Mouse (Mus musculus): ENCODE data around the gene Wt1.

Gene Wt1

DNA sequence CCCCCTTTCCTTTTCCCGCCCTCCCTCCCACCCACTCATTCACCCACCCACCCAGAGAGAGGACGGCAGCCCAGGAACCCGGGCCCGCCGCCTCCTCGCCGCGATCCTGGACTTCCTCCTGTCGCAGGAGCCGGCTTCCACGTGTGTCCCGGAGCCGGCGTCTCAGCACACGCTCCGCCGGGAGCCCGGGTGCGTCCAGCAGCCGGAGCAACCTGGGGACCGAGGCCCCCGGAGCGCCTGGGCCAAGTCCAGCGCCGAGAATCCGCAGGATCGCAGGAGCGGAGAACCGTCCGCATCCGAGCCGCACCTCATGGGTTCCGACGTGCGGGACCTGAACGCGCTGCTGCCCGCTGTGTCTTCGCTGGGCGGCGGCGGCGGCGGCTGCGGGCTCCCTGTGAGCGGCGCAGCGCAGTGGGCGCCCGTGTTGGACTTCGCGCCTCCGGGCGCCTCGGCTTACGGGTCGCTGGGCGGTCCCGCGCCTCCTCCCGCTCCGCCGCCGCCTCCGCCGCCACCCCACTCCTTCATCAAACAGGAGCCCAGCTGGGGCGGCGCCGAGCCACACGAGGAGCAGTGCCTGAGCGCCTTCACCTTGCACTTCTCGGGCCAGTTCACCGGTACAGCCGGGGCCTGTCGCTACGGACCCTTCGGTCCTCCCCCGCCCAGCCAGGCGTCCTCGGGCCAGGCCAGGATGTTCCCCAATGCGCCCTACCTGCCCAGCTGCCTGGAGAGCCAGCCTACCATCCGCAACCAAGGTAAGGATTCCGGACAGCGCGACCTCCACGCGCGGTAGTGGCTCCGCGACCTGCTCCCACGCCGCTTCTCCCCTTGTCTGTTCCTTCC, 582 bp downstream of the Wt1 start:
- DNase-seq (ENCODE audit: low spot score in 2 of 2) = no peak

- no peak for DNase-seq (ENCODE audit: low spot score in 2 of 2)
Measured at GRCm38 (mm10) chr2:105127531-105128480, 1.5 kb downstream of the Wt1 start.

DNA sequence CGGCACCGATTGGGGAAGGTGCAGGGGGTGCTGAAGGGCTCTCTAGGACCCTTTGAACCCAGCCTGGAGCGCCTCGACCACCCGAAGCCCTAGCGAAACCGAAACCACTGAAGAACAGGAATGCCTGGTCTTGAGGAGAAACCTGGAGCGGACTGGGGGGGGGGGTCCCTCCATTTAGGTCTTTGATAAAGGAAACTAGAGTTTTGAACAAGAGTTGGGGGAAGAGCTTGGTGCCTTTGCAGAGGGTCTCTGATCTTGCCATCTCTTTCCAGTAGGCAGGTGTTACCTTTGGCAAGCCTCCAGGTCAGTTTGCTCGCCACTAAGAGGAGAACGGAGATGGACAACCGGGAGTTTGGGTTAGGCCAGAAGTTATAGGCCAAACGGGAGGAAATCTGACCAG, 2.2 kb downstream of the Wt1 start:
- DNase-seq (ENCODE audit: low spot score in 2 of 2) = no peak

DNA sequence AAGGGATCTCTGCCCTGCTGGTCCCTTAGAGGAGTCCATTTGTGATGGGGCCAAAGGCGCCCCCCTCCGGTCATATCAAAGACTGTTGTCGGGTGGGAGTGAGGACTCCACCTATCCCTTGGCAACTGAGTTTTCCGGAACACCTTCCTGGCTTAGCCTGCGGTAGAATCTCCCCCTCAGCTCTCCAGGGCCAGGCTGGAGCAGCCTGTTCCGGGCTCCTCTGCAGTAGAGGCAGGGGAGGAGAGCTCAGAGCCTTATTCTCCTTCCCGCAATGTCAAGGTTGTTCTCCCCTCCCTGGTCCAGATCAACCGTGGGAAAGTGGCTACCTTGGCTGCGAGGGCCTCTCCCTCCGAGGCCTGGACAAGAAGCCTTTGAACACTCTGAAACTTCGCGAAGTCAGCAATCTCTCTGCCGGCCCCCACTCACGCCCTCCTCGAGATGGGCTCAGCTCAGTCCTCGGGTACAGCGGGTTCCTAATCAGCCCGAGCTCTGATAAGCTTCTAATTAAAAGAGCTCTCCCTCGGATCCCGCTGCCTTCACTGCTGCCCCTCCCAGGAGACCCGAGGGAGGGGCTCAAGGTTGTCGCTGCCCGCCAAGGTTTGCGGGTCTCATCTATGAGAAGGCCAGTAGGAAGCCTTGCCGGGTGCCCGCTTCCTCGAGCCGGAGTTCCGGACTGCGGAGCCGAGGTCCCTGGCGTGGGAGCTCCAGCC, 4.2 kb downstream of the Wt1 start:
- DNase-seq (ENCODE audit: low spot score in 2 of 2) = no peak

DNA sequence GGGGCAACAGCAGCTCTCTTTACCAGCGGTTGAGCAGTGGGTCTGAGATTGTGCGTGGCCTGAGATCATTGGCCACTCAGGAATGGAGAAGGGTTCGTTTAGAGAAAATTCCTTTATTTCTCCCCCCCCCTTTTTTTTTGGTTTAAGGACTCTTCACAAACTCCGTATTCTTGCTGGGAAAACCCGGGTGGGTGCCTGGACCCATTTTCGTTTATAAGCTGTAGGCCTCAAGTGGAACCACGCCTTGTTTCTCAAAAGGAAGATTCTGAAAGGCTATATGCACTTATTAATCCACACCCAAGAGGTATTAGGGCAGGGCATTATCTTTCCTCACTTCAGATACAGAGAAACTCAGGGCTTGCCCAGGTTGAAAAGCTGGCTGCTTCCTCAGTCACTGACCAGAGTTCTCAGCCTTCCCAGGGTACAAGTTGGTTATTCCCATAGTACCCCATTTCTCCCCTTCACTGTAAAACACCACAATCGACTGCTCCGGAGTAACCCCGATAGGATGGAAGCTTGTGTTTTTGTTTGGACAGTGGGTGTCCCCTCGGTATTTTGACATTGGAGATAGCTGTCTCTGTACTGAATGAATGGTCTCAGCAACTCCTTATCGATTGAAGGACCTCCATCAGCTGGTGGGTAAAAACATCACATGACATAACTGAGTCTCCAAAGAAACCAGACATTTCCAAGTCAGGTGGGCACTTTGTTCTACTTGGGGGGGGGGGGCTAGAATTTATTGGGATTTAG, 4.9 kb downstream of the Wt1 start:
- no peak for DNase-seq (ENCODE audit: low spot score in 2 of 2)

DNA sequence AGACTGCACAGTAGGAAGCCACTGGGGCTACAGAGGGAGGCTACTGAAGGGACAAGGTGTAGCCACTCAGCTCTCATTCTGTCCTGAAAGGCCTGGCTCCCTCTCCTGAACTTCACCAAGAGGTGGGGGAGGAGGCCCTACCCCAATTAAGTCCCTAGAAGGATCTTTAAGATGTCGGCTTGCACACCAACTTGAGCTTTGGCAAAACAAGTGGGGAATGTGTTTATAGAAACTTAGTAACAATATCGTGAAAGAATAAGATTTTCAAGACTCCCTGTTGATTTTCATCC, 5.4 kb downstream of the Wt1 start:
- DNase-seq (ENCODE audit: low spot score in 2 of 2) = no peak

GRCm38 (mm10) chr2:105132300-105132699, 6.0 kb downstream of the Wt1 start:
- no peak for DNase-seq (ENCODE audit: low spot score in 2 of 2)

DNA sequence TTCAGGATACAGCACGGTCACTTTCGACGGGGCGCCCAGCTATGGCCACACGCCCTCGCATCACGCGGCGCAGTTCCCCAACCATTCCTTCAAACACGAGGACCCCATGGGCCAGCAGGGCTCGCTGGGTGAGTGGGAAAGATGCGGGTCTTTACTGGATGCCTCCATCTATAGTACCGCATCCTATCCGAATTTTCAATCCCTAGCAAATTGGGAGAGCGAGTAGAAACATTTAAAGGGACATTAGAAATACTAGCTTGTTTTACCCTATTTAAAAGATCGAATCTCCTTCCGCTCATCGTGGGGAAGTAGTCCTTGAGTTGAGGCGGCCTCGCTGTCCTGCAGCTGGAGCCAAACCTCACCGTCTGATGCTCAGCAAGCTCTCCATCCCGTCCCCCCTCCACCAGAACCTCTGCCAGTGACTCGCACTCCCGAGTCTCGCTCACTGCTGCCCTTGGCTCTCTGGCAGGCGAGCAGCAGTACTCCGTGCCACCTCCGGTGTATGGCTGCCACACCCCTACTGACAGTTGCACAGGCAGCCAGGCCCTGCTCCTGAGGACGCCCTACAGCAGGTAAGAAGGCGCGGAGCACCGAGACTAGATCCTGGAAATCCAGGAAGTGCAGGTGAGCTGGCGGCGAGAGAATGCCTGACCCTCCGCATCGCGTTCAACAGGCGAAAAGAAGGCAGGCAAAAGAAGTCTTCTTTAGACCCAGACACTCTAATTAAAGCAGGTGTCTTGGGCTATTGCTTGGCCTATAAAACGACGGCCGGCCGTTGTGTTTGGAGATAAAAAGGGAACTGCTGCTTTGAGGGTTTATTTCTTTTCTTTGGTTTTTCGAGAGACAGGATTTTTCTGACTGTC, 6.8 kb downstream of the Wt1 start:
- DNase-seq (ENCODE audit: low spot score in 2 of 2) = no peak

DNA sequence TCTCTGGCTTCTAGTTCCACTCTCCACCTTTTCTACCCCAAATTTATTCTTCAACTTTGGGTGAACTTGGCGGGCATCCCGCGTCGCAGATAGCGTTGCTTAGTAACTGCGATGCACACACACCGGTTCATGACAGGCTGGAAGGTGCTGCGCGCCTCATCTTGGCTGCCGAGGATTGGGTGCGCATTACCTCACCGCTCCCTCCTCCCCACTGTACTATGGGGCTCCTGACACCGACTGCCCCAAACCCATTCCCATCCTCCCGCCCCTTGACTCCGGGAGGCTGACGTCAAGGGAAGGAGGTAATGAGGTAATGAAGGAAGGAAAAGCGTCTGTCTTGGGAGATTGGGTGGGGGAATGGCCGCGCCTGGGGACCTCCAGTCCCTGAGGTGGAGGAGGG, 8.0 kb downstream of the Wt1 start:
- DNase-seq (ENCODE audit: low spot score in 2 of 2) = no peak

GRCm38 (mm10) chr2:105139471-105139870, 13.1 kb downstream of the Wt1 start:
- no peak for DNase-seq (ENCODE audit: low spot score in 2 of 2)

DNA sequence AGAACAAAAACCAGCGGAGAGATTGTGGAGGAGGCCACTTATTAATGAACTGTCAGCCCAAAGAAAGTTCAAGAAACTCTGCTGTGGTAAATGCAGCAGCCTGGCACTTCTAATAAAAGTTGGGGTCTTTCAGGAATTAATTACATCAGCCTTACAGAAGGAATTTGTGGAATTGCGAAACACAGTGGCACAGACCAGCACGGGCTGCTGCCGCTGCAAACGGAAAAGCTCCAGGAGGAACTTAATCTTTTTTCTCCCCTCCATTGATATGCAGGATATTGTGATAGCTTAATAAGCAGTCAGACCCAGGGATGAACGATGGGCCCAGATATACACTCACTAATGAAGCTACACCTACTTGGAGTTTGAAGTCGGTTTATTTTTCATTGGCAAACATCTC, 15.0 kb downstream of the Wt1 start:
- DNase-seq (ENCODE audit: low spot score in 2 of 2) = no peak

DNA sequence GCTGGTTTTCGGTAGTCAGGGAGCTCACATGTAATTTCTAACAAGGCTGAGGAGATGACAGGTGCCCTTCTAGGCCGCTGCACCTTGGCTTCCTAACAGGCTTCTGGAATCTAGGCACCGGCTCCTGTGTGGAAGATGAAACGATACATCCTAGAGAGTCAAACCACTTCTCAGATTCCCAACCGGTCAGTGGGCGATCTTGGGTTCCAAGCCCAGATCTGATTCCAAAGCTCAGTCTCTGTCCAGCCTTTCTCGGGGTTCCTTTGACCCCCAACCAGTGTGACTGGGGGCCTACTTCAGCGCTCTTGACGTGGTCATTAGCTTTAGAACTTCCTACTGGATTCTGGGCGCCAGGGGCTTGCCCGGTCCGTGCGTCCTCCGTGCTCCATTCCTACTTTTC, 17.4 kb downstream of the Wt1 start:
- DNase-seq (ENCODE audit: low spot score in 2 of 2) = no peak

GRCm38 (mm10) chr2:105151544-105151943, 25.2 kb downstream of the Wt1 start:
- no peak for DNase-seq (ENCODE audit: low spot score in 2 of 2)

- no peak for DNase-seq (ENCODE audit: low spot score in 2 of 2)
Measured at GRCm38 (mm10) chr2:105153046-105153445, 26.7 kb downstream of the Wt1 start.

DNA sequence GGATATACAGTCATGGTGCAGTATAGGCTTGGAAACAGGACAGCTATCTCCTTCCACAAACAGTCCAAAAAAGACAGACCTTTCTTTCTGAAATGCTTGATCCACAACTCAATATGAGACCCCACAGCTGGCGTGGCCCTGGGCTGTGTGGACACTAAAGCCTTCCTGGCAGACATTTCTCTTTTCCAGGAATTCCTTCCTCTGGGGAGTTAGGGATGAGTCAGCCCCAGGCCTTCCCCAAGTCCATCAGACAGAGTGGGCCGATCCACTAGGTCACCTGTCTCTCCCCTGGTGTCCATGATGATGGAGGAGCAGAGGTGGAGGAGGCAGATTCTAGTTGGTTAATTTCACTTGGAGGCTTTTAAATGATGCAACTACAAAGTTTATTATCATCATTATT, 34.6 kb downstream of the Wt1 start:
- no peak for DNase-seq (ENCODE audit: low spot score in 2 of 2)

DNA sequence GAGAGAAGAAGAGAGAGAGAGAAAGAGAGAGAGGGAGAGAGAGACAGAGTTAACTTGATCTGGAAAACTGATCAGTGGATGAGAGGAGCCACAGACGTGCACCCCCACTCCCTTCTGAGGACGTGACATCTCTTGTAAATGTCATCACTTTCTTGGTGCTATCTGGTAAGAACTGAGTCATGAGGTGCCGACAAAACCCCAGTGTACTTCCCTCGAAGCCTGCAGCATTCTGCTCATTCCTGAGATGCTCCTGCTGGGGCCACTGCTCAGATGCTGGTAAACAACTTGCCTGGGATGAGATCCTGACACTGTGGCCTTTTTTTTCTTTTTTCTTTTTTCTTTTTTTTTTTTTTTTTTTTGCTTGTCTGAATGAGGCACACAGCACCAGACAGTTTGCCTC, 36.4 kb downstream of the Wt1 start:
- DNase-seq (ENCODE audit: low spot score in 2 of 2) = no peak

GRCm38 (mm10) chr2:105168137-105168536, 41.8 kb downstream of the Wt1 start:
- DNase-seq (ENCODE audit: low spot score in 2 of 2) = no peak

- DNase-seq (ENCODE audit: low spot score in 2 of 2) = no peak
Measured at GRCm38 (mm10) chr2:105174254-105174653, 47.9 kb downstream of the Wt1 start.

DNA sequence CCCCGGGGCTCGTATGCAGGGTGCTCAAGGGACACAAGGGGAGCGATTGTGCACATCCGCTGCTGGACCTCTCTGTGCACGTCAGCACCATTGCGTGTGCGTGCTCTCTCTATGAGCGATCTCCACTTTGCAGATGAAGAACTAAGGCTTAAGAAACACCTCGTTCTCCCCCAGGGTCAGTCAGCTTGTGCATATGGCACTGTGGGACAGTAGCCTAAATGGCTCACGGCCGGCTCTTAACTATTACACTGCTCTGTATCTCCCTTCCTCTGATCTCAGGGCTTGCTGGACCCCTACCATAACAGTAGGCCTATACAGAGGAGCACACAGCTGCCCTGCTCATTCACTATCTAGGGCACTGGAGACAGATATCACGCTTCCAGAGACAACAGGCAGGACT, 52.5 kb downstream of the Wt1 start:
- no peak for DNase-seq (ENCODE audit: low spot score in 2 of 2)

DNA sequence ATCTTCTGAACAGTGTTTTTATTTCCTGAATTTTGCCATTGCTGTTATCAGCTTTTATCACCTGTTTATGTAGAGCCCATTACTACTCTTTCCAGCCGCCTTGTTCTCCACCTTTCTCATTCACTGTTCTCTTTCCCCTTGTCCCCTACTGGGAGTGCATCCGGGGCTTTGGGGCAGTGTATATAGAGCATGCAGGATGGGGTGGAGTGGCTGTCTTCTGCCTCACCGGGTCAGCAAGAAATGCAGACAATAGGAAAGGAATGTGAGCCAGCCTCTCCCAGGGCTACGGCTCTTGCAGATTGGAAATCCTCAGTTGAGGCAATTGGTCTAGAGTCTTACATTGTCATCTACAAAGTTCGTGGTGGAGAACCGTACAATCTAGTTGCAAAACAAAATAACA, 56.2 kb downstream of the Wt1 start:
- DNase-seq (ENCODE audit: low spot score in 2 of 2) = no peak

- no peak for DNase-seq (ENCODE audit: low spot score in 2 of 2)
Measured at GRCm38 (mm10) chr2:105185140-105185539, 58.8 kb downstream of the Wt1 start.

Measured in natural killer cell, adult 2 months (primary cell).